In genomic region chr17:74296076-74296823, GRCm38 (mm10) we compare ENCODE assay signal across 8 mouse cellular contexts. TPM values are rescaled to one million over a fixed set of nuclear protein-coding genes. Genes with fewer than 3 reads are reported as not detected.
A peak's percentile ranks its signal among the peaks of the same experiment; 100 is the strongest.
DNase-seq lines count a peak whose midpoint lies in the region; TF ChIP-seq lines count a peak whose summit lies in the region.

No protein-coding gene starts in this region.

- DNase-seq in gastrocnemius, postnatal 14 days, result peak; percentile 23
- DNase-seq in gastrocnemius, postnatal 4 days (ENCODE audit: low spot score in 2 of 2), result no peak
- DNase-seq in heart, adult 9 months (ENCODE audit: low spot score in 2 of 2), result peak; percentile 26 to 30
- DNase-seq in kidney, postnatal 10 days, result peak; percentile 44
- DNase-seq in yolk sac, embryonic 10.5 days (ENCODE audit: low spot score), result no peak
- no peak for DNase-seq in cerebellum, adult 18-20 months

- H3K4me1 ChIP-seq in bone marrow, adult 2 months (ENCODE audit: control insufficient read depth, insufficient read depth, low read length), result no peaks in the 10 kb centered on the region; the same call in 1 of the 2 replicates

- H3K36me3 ChIP-seq in macrophage (ENCODE audit: inconsistent target), result no peaks in the 10 kb centered on the region

- 45% methylated on average over 11 of the region's 11 CpGs for WGBS in bone marrow, adult 2 months
- 36% methylated on average over 9 of the region's 11 CpGs for WGBS in macrophage (ENCODE audit: missing documents)

- peak overlapping the region; percentile 78 for H3K4me3 ChIP-seq in bone marrow, adult 2 months (replicated peaks; ENCODE audit: control insufficient read depth, low read depth, low read length)
- H3K4me3 ChIP-seq in macrophage (ENCODE audit: inconsistent target), result peak overlapping the region; percentile 64

- intact Hi-C loops in gastrocnemius, postnatal 14 days (cut with DNase I; ENCODE audit: low total_unique reads), result loop anchor here (10.0 kb wide), 1 partner anchor 271 kb away; no protein-coding TSS in a partner anchor

- peak; percentile 51 for TF ChIP-seq CTCF in bone marrow, adult 2 months (IDR thresholded peaks at IDR 0.05; ENCODE audit: control insufficient read depth, insufficient read depth, low read length)

- peaks cover 30% of the 10 kb centered on the region for H3K79me2 ChIP-seq in macrophage (ENCODE audit: inconsistent target)

- no peak for TF ChIP-seq POLR2A in bone marrow, adult 2 months (IDR thresholded peaks at IDR 0.05; ENCODE audit: borderline replicate concordance, control insufficient read depth, low read depth, low read length)

- H3K27ac ChIP-seq in bone marrow, adult 2 months (ENCODE audit: control insufficient read depth, insufficient read depth, low read depth, low read length, poor library complexity), result no peak overlapping the region
- H3K27ac ChIP-seq in macrophage, result peak overlapping the region; percentile 81

RNA-seq across cellular contexts. Expression of gene Memo1, which starts 0.9 kb away (rescaled TPM):
- 10 to 100 TPM; 52.2 to 60.6 TPM for total RNA-seq in gastrocnemius, postnatal 14 days (2021)
- total RNA-seq in gastrocnemius, postnatal 4 days (2021), result 10 to 100 TPM; 79.1 to 88.6 TPM
- 65.0 and 101 TPM in 2 replicates for polyA plus RNA-seq in bone marrow, adult 2 months (2011; ENCODE audit: insufficient read depth, insufficient read length, low replicate concordance, missing spikeins)
- 100 to 1,000 TPM in 14 of 26 experiments, 10 to 100 TPM in 12; 69.4 to 140 (median 101) TPM for total RNA-seq in macrophage (2018; cell fraction: chromatin; rRNA removed)
- 10 to 100 TPM; 45.8 to 60.4 (median 53.2) TPM for total RNA-seq in macrophage (2018; cell fraction: cytosol; rRNA removed)
- 100 to 1,000 TPM in 2 of 26 experiments, 10 to 100 TPM in 24; 39.8 to 128 (median 70.4) TPM for total RNA-seq in macrophage (2018; cell fraction: nucleus; rRNA removed)
- polyA plus RNA-seq in macrophage (2018), result 43.0 to 85.8 TPM (median 55.8 TPM) in 3 replicates

RNA-seq across cellular contexts. Expression of gene Dpy30, which starts 27.5 kb away (rescaled TPM):
- 10 to 100 TPM; 61.1 to 68.6 TPM for total RNA-seq in gastrocnemius, postnatal 14 days (2021)
- total RNA-seq in gastrocnemius, postnatal 4 days (2021), result 10 to 100 TPM; 75.4 to 84.5 TPM
- polyA plus RNA-seq in bone marrow, adult 2 months (2011; ENCODE audit: insufficient read depth, insufficient read length, low replicate concordance, missing spikeins), result 78.1 and 83.6 TPM in 2 replicates
- 10 to 100 TPM in 3 of 26 experiments, 1 to 10 TPM in 21, not detected in 2; 1.4 to 18.5 (median 6.5) TPM for total RNA-seq in macrophage (2018; cell fraction: chromatin; rRNA removed)
- 10 to 100 TPM; 33.6 to 73.2 (median 46.1) TPM for total RNA-seq in macrophage (2018; cell fraction: cytosol; rRNA removed)
- total RNA-seq in macrophage (2018; cell fraction: nucleus; rRNA removed), result 10 to 100 TPM in 11 of 26 experiments, 1 to 10 TPM in 15; 1.7 to 18.9 (median 7.5) TPM
- 46.3 to 83.5 TPM (median 55.5 TPM) in 3 replicates for polyA plus RNA-seq in macrophage (2018)

RNA-seq across cellular contexts. Expression of gene Spast, which starts 42.5 kb away (rescaled TPM):
- 10 to 100 TPM; 37.2 to 42.2 TPM for total RNA-seq in gastrocnemius, postnatal 14 days (2021)
- total RNA-seq in gastrocnemius, postnatal 4 days (2021), result 10 to 100 TPM; 53.2 to 54.4 TPM
- 9.6 and 9.7 TPM in 2 replicates for polyA plus RNA-seq in bone marrow, adult 2 months (2011; ENCODE audit: insufficient read depth, insufficient read length, low replicate concordance, missing spikeins)
- 10 to 100 TPM; 10.4 to 54.2 (median 35.0) TPM for total RNA-seq in macrophage (2018; cell fraction: chromatin; rRNA removed)
- total RNA-seq in macrophage (2018; cell fraction: cytosol; rRNA removed), result 10 to 100 TPM; 15.1 to 29.9 (median 22.1) TPM
- 10 to 100 TPM; 13.9 to 43.9 (median 22.4) TPM for total RNA-seq in macrophage (2018; cell fraction: nucleus; rRNA removed)
- polyA plus RNA-seq in macrophage (2018), result 17.9 to 23.6 TPM (median 19.3 TPM) in 3 replicates

Comparison
In these comparisons a context has a peak if more than half of its experiments do, and no peak if none do; other contexts are left out.
1. DNase-seq: peak in gastrocnemius, postnatal 14 days (single experiment), heart, adult 9 months (2 of 2) and kidney, postnatal 10 days (single experiment); none in gastrocnemius, postnatal 4 days (0 of 2), yolk sac, embryonic 10.5 days (single experiment) and cerebellum, adult 18-20 months (0 of 2).